Mouse (Mus musculus): ENCODE data around the gene Picalm. TPM values are rescaled to one million over a fixed set of nuclear protein-coding genes. Genes with fewer than 3 reads are reported as not detected.

Gene Picalm
- polyA plus RNA-seq, 1 experiment from 2014 or later, result 58.0 TPM

DNA sequence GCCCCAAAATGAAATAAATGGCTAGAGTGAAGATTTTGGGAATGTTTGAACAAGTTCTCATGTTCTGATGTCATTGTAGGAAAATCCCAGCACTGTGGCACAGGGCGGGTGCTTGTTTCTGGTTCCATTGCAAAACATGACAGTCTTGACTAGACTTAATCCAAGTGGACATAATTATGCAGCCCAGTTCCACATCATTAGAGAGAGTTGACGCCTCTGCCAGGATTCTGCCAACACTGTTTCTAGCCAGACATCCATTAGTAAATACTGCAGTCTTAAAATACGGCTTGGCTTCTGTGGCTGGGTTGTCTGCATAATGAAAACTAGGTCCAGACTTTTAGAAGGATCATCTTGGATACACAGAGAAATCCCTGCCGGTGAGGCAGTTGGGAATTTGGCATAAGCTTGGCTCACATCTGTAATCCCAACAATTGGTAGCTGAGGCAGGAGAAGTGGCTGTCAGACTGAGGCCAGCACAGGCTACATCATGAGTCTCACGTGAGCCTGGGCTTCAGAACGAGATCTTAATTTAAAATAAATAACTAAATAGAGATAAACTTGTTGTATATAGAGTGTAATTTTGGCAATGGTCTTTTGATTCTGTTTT is 34.1 kb upstream of the Picalm start:
- Histone ChIP-seq H3K27me3 (ENCODE audit: control insufficient read depth, insufficient read depth, low read length) (no peaks in the 10 kb centered on the region), H3K27ac (ENCODE audit: low read depth, low read length) (no peak overlapping the region), H3K4me2 (ENCODE audit: low read depth, low read length) (no peak overlapping the region), H3K4me3 (ENCODE audit: low read depth, low read length) (no peak overlapping the region), H3K9ac (replicated peaks; ENCODE audit: low read depth, low read length) (no peak overlapping the region), H3K9me3 (ENCODE audit: control insufficient read depth, low read length) (no peaks in the 10 kb centered on the region), H3K4me1 (ENCODE audit: control insufficient read depth, insufficient read depth, low read length) (no peaks in the 10 kb centered on the region), H3K36me3 (ENCODE audit: control insufficient read depth, insufficient read depth, low read length) (no peaks in the 10 kb centered on the region)
- ATAC-seq (ENCODE audit: low read depth), result no peak
- 78% methylated on average over 6 of the region's 6 CpGs for WGBS

DNA sequence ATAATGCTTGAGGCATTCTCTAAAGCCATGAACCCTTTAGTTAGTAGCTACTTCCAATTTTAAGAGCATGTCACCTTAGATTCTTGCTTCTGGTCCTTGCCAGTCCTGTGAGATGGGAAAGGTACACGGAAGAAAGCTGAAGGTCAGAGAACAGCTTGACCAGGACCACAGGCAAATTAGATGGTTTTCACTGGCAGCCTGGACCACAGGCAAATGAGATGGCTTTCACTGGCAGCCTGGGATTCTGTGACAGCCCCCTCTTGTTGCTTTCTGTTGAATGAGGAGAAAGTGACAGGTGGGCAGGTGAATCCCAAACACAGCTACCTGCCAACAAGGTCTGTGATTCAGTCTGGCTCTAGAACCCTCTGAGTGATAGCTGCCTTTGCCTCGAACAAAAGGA is 33.4 kb upstream of the Picalm start:
- Histone ChIP-seq H3K27me3 (ENCODE audit: control insufficient read depth, insufficient read depth, low read length) (no peaks in the 10 kb centered on the region), H3K4me2 (ENCODE audit: low read depth, low read length) (no peak overlapping the region), H3K36me3 (ENCODE audit: control insufficient read depth, insufficient read depth, low read length) (no peaks in the 10 kb centered on the region), H3K27ac (ENCODE audit: low read depth, low read length) (no peak overlapping the region), H3K4me3 (ENCODE audit: low read depth, low read length) (no peak overlapping the region), H3K9ac (replicated peaks; ENCODE audit: low read depth, low read length) (no peak overlapping the region), H3K9me3 (ENCODE audit: control insufficient read depth, low read length) (no peaks in the 10 kb centered on the region), H3K4me1 (ENCODE audit: control insufficient read depth, insufficient read depth, low read length) (no peaks in the 10 kb centered on the region)
- 64% methylated on average over 2 of the region's 2 CpGs for WGBS
- ATAC-seq (ENCODE audit: low read depth), result no peak

DNA sequence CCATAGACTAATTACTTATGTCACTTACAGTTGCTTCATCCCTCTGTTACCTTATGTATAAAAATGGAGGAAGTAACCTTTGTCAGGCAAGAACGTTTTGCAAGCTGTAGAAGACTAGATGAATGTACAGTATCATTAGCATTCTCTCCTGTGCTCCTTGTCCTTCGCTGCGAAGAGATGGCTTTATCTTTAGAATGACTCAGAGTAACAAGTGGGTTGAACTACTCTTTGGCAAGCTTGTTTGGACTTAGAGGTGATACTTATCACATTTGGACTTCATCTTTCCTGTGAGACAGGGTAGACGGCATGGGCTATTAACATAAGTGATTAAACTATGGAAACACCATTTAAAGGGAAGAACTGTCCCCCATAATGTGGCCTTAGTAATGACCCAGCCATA is 31.8 kb upstream of the Picalm start:
- ATAC-seq (ENCODE audit: low read depth), result no peak
- H3K36me3 ChIP-seq (ENCODE audit: control insufficient read depth, insufficient read depth, low read length), result no peaks in the 10 kb centered on the region
- 93% methylated on average over 4 of the region's 4 CpGs for WGBS

DNA sequence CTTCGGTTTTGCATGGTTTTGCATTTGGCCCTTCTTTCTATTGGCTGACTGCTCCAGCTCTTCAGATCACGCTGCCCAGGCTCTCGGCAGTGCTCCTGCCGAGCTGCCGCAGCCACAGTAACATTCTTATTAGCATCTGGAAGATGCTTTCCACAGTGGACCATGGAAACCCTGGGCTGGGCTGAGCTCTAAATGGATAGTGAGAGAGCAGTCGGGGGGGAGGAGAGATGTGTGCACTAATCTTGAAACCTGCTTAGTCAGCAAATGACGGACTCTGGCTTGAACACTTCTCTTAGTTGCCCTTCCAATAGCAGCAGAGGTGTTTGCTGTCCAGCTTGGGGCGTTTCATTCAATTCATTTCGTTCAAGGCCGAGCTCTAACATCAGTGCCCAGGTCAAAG is 30.8 kb upstream of the Picalm start:
- 53% methylated on average over 10 of the region's 10 CpGs for WGBS
- ATAC-seq (ENCODE audit: low read depth), result no peak
- no peaks in the 10 kb centered on the region for H3K36me3 ChIP-seq (ENCODE audit: control insufficient read depth, insufficient read depth, low read length)
- no peaks in the 10 kb centered on the region for H3K27me3 ChIP-seq (ENCODE audit: control insufficient read depth, insufficient read depth, low read length)
- H3K9ac ChIP-seq (replicated peaks; ENCODE audit: low read depth, low read length), result no peak overlapping the region
- H3K9me3 ChIP-seq (ENCODE audit: control insufficient read depth, low read length), result no peaks in the 10 kb centered on the region
- H3K4me1 ChIP-seq (ENCODE audit: control insufficient read depth, insufficient read depth, low read length), result no peaks in the 10 kb centered on the region
- no peak overlapping the region for H3K4me3 ChIP-seq (ENCODE audit: low read depth, low read length)
- no peak overlapping the region for H3K27ac ChIP-seq (ENCODE audit: low read depth, low read length)
- H3K4me2 ChIP-seq (ENCODE audit: low read depth, low read length), result no peak overlapping the region

More for the DNA sequence above, 31.8 kb upstream of the Picalm start:
- no peak overlapping the region for H3K27ac ChIP-seq (ENCODE audit: low read depth, low read length)
- no peaks in the 10 kb centered on the region for H3K27me3 ChIP-seq (ENCODE audit: control insufficient read depth, insufficient read depth, low read length)
- H3K4me2 ChIP-seq (ENCODE audit: low read depth, low read length), result no peak overlapping the region
- no peaks in the 10 kb centered on the region for H3K4me1 ChIP-seq (ENCODE audit: control insufficient read depth, insufficient read depth, low read length)
- H3K4me3 ChIP-seq (ENCODE audit: low read depth, low read length), result no peak overlapping the region
- no peaks in the 10 kb centered on the region for H3K9me3 ChIP-seq (ENCODE audit: control insufficient read depth, low read length)
- no peak overlapping the region for H3K9ac ChIP-seq (replicated peaks; ENCODE audit: low read depth, low read length)

DNA sequence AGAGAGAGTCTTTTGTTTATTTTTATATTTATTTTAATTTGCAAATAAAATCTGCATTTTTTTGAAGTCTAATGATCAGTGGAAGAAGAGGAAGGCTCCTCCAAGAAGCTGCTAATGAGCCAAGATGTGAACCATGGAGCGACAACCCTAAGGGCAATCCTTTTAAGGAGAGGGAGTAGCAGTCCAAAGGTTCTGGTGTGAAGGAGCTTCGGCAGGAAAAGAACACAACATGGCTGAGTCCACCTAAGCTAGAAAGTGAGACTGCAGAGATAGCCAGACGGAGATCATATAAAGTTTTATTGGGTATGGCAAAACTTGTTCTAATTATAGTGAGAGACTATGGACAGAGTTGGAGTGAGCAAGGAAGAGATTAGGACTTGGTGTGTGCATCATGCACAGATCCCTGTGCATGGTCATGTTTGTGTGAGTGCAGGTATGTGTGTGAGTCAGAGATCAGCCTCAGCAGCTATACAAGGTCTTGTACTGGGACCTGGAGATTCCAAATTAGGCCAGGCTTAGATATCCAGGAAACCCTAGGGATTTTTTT is 29.3 kb upstream of the Picalm start:
- no peak for ATAC-seq (ENCODE audit: low read depth)
- 89% methylated on average over 3 of the region's 3 CpGs for WGBS
- Histone ChIP-seq H3K4me1 (ENCODE audit: control insufficient read depth, insufficient read depth, low read length) (no peaks in the 10 kb centered on the region), H3K27ac (ENCODE audit: low read depth, low read length) (no peak overlapping the region), H3K4me2 (ENCODE audit: low read depth, low read length) (no peak overlapping the region), H3K36me3 (ENCODE audit: control insufficient read depth, insufficient read depth, low read length) (no peaks in the 10 kb centered on the region), H3K9me3 (ENCODE audit: control insufficient read depth, low read length) (no peaks in the 10 kb centered on the region), H3K27me3 (ENCODE audit: control insufficient read depth, insufficient read depth, low read length) (no peaks in the 10 kb centered on the region), H3K4me3 (ENCODE audit: low read depth, low read length) (no peak overlapping the region), H3K9ac (replicated peaks; ENCODE audit: low read depth, low read length) (no peak overlapping the region)

DNA sequence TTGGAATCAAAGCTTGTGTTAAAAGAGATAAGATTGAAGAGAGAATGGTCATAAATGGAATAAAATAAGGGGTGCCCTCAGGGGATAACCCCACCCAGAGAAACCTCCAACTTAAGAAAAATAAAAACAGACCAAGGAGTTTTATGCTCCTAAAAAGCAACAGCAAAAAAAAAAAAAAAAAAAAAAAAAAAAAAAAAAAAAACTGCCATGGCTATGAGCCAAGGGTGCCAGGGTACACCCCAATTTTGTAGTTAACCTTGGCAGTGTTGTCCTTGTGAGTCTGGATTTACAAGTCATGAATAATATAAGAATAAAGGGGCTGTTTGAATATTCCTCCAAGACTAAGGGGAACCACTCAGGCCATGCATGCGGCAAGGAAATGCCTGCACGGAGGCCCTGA is 13.9 kb upstream of the Picalm start:
- H3K36me3 ChIP-seq (ENCODE audit: control insufficient read depth, insufficient read depth, low read length), result no peaks in the 10 kb centered on the region
- H3K4me3 ChIP-seq (ENCODE audit: low read depth, low read length), result no peak overlapping the region
- no peaks in the 10 kb centered on the region for H3K27me3 ChIP-seq (ENCODE audit: control insufficient read depth, insufficient read depth, low read length)
- H3K4me1 ChIP-seq (ENCODE audit: control insufficient read depth, insufficient read depth, low read length), result no peaks in the 10 kb centered on the region
- H3K4me2 ChIP-seq (ENCODE audit: low read depth, low read length), result no peak overlapping the region
- H3K27ac ChIP-seq (ENCODE audit: low read depth, low read length), result no peak overlapping the region
- no peak for ATAC-seq (ENCODE audit: low read depth)
- 98% methylated on average over 2 of the region's 2 CpGs for WGBS
- no peaks in the 10 kb centered on the region for H3K9me3 ChIP-seq (ENCODE audit: control insufficient read depth, low read length)
- H3K9ac ChIP-seq (replicated peaks; ENCODE audit: low read depth, low read length), result no peak overlapping the region

DNA sequence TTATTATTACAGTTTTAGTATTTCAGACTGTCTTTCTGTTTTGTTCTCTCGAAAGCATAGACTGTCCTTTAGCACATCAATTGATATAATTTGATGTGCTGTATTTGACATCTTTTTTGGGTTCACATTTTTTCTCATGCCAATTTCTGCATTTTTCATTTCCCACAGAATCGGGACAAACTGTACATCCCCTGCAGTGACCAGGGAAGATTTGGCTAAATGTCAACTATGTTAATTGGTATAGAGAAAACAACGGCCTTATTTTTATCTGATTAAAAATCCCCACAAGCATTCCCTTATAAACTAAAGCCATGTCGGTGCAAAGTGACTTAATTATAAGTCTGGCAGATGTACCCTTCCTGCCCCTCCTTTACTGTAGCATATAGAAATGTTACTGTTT is 9.9 kb upstream of the Picalm start:
- Histone ChIP-seq H3K9me3 (ENCODE audit: control insufficient read depth, low read length) (no peaks in the 10 kb centered on the region), H3K4me2 (ENCODE audit: low read depth, low read length) (no peak overlapping the region), H3K4me3 (ENCODE audit: low read depth, low read length) (no peak overlapping the region), H3K36me3 (ENCODE audit: control insufficient read depth, insufficient read depth, low read length) (no peaks in the 10 kb centered on the region), H3K9ac (replicated peaks; ENCODE audit: low read depth, low read length) (no peak overlapping the region), H3K4me1 (ENCODE audit: control insufficient read depth, insufficient read depth, low read length) (no peaks in the 10 kb centered on the region), H3K27me3 (ENCODE audit: control insufficient read depth, insufficient read depth, low read length) (no peaks in the 10 kb centered on the region), H3K27ac (ENCODE audit: low read depth, low read length) (no peak overlapping the region)
- no peak for ATAC-seq (ENCODE audit: low read depth)
- WGBS, result 68% methylated on average over 4 of the region's 4 CpGs

DNA sequence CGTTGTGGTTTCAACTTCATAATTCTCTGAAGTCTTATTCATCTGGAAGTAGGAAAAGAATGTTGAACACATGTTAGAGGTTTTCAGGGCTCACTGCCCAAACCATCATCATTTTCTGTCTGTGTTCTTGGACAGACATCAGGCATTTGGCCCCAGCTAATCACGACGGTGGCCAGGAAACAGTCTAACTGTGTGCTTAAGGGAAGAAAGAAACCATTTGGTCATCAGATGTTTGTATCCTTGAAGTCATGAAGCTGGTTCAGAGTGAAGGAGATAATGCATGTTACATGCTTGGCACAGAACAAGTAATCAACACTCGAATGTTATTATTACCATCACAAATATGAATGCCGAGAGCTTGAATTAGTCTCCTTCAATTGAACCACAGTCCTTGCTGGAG is 5.0 kb upstream of the Picalm start:
- Histone ChIP-seq H3K27ac (ENCODE audit: low read depth, low read length) (no peak overlapping the region), H3K9me3 (ENCODE audit: control insufficient read depth, low read length) (no peaks in the 10 kb centered on the region), H3K4me3 (ENCODE audit: low read depth, low read length) (no peak overlapping the region), H3K9ac (replicated peaks; ENCODE audit: low read depth, low read length) (no peak overlapping the region), H3K27me3 (ENCODE audit: control insufficient read depth, insufficient read depth, low read length) (no peaks in the 10 kb centered on the region), H3K36me3 (ENCODE audit: control insufficient read depth, insufficient read depth, low read length) (no peaks in the 10 kb centered on the region), H3K4me1 (ENCODE audit: control insufficient read depth, insufficient read depth, low read length) (no peaks in the 10 kb centered on the region), H3K4me2 (ENCODE audit: low read depth, low read length) (no peak overlapping the region)
- ATAC-seq (ENCODE audit: low read depth), result no peak
- 86% methylated on average over 5 of the region's 5 CpGs for whole genome bisulfite sequencing

DNA sequence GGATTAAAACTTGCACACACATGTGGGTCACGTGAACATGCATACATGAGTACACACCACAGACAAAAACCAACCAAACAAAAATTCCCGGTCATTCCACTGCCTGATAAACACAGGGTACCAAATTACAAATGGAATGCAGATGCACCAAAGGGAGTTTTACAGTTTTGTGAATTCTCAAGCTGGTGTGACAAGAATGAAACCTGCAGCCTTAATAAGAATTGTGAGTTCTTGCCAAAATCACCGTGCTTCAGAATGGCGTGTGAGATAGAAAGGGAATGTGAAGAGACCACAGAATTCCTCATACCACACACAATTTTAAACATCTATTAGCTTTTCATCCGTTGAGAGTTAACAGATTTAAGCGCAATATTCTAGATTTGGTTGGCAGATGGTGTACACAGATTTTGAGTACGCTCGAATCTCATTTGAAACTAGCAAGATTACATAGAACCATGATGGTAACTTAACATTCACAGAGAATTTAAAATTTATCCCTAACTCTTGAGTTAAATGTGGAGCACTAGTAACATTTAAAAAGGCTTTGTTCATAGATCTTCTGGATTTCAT is 1.3 kb upstream of the Picalm start:
- H3K36me3 ChIP-seq (ENCODE audit: control insufficient read depth, insufficient read depth, low read length), result no peaks in the 10 kb centered on the region
- ATAC-seq (ENCODE audit: low read depth), result no peak
- H3K4me1 ChIP-seq (ENCODE audit: control insufficient read depth, insufficient read depth, low read length), result peaks cover 8% of the 10 kb centered on the region; the same call in 1 of the 2 replicates
- no peaks in the 10 kb centered on the region for H3K27me3 ChIP-seq (ENCODE audit: control insufficient read depth, insufficient read depth, low read length)
- no peaks in the 10 kb centered on the region for H3K9me3 ChIP-seq (ENCODE audit: control insufficient read depth, low read length)
- WGBS, result 80% methylated on average over 8 of the region's 8 CpGs
- no peak overlapping the region for H3K9ac ChIP-seq (replicated peaks; ENCODE audit: low read depth, low read length)
- peak overlapping the region; percentile 96; the same call in 1 of the 2 replicates for H3K27ac ChIP-seq (ENCODE audit: low read depth, low read length)
- no peak overlapping the region for H3K4me3 ChIP-seq (ENCODE audit: low read depth, low read length)
- H3K4me2 ChIP-seq (ENCODE audit: low read depth, low read length), result peak overlapping the region; percentile 90

All from neural tube, embryonic 14.5 days (tissue).